Mouse (Mus musculus): ENCODE results near the gene Tuba4a. TPM values are rescaled to one million over a fixed set of nuclear protein-coding genes. Genes with fewer than 3 reads are reported as not detected.

Gene Tuba4a
- polyA plus RNA-seq, 1 experiment from 2014 or later: 21.3 TPM

DNA sequence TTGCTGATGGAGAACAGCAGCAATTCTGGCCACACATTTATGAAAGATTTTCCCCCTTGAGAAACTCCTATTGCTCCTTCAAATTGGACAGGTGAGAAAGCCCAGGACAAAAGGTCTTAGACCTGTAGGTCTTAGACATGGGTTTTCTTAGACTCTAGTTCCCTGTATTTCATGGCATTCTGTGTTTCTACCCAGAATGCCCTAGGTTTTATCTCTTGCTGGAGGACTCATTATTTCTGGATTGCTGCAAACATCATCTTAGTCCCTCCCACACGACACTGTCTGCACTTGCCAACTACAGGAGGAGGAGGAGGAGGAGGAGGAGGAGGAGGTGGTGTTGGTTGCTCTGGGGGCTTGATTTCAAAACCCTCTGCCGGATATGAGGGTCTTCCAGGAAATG lies 6.5 kb upstream of the Tuba4a start:
- no peak overlapping the region for H3K4me2 ChIP-seq
- no peaks in the 10 kb centered on the region for H3K36me3 ChIP-seq (ENCODE audit: insufficient read depth)
- H3K27ac ChIP-seq (ENCODE audit: low read depth): no peak overlapping the region
- ATAC-seq (ENCODE audit: insufficient read depth) (no peak), DNase-seq (no peak)
- 44% methylated on average over 2 of the region's 2 CpGs for WGBS
- H3K27me3 ChIP-seq (ENCODE audit: insufficient read depth, low read length): peaks cover 3% of the 10 kb centered on the region; the same call in 1 of the 2 replicates
- no peak overlapping the region for H3K4me3 ChIP-seq (ENCODE audit: low read depth, low read length)
- no peak for TF ChIP-seq CTCF (IDR thresholded peaks at IDR 0.05; ENCODE audit: low read depth)
- no peaks in the 10 kb centered on the region for H3K9me3 ChIP-seq (ENCODE audit: low read depth, low read length)
- no peaks in the 10 kb centered on the region for H3K4me1 ChIP-seq (ENCODE audit: insufficient read depth)
- H3K9ac ChIP-seq: no peak overlapping the region

DNA sequence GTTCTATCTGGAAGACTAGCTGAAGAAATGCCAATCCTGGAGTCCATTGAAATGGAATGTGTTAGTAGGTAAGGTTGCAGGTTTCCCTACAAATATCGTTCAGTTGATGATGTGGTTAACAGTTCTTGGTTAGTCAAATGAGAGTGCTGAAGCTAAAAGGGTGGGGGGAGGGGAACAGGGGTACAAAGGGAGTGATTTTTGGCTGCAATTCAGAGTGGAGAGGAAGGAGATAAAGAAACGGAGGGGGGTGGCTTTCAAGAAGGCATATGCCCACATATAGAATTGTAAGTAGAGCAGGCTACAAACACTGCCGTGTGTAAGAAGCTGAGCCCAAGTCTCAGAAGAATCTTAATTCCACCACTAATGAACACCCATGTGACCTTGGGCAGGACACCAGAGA lies 5.8 kb upstream of the Tuba4a start:
- Histone ChIP-seq H3K9me3 (ENCODE audit: low read depth, low read length) (no peaks in the 10 kb centered on the region), H3K27me3 (ENCODE audit: insufficient read depth, low read length) (peaks cover 10% of the 10 kb centered on the region; the same call in 1 of the 2 replicates), H3K4me1 (ENCODE audit: insufficient read depth) (no peaks in the 10 kb centered on the region), H3K9ac (no peak overlapping the region), H3K27ac (ENCODE audit: low read depth) (no peak overlapping the region), H3K4me2 (no peak overlapping the region), H3K4me3 (ENCODE audit: low read depth, low read length) (no peak overlapping the region), H3K36me3 (ENCODE audit: insufficient read depth) (no peaks in the 10 kb centered on the region)
- DNase-seq (no peak), ATAC-seq (ENCODE audit: insufficient read depth) (no peak)
- 54% methylated on average over 3 of the region's 3 CpGs for WGBS
- TF ChIP-seq CTCF (IDR thresholded peaks at IDR 0.05; ENCODE audit: low read depth): no peak

DNA sequence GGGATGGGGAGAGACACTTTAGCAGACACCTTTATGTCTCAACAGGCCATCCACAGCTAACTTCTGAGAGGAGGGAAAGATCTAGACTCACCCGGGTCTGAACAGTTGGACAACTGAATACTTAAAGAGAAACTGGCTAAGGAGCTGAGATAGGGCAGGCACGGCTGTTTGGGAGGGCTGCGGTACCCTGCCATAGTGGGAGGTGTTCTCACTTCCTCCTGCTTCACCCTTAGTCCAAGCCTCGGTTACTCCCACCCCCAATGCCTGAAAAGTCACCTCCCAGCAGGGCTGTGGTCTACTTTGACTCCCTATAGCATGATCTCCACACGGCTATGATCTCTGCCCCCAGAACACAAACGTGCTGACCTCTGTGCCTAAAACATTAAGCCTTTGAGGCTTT lies 3.9 kb upstream of the Tuba4a start:
- 65% methylated on average over 6 of the region's 6 CpGs for WGBS
- H3K27ac ChIP-seq (ENCODE audit: low read depth): no peak overlapping the region
- no peak overlapping the region for H3K4me2 ChIP-seq
- peaks cover 29% of the 10 kb centered on the region for H3K27me3 ChIP-seq (ENCODE audit: insufficient read depth, low read length)
- DNase-seq: no peak
- no peak for ATAC-seq (ENCODE audit: insufficient read depth)
- no peak for TF ChIP-seq CTCF (IDR thresholded peaks at IDR 0.05; ENCODE audit: low read depth)
- H3K36me3 ChIP-seq (ENCODE audit: insufficient read depth): no peaks in the 10 kb centered on the region
- no peaks in the 10 kb centered on the region for H3K9me3 ChIP-seq (ENCODE audit: low read depth, low read length)
- no peaks in the 10 kb centered on the region; the same call in 1 of the 2 replicates for H3K4me1 ChIP-seq (ENCODE audit: insufficient read depth)
- no peak overlapping the region for H3K9ac ChIP-seq
- no peak overlapping the region for H3K4me3 ChIP-seq (ENCODE audit: low read depth, low read length)

DNA sequence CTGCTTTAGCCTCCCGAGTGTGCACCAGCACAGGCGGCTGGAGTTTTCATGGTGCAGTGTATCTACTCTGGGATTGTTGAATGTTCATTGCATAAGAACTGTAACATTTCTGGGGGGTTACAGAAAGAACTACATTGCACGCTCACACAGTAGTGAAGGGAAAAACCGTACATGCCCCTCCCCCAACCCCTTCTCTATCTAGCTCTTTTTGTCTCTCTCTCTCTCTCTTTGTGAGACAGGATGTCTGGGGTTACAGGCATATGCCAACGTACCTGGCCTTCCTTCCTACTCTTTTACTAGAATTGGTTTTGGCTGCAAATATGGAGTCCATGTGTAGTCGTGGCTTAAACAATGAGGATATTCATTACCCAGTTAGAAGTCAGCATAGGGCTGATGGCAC lies 3.3 kb upstream of the Tuba4a start:
- peaks cover 35% of the 10 kb centered on the region for H3K27me3 ChIP-seq (ENCODE audit: insufficient read depth, low read length)
- no peak overlapping the region for H3K4me2 ChIP-seq
- no peak overlapping the region for H3K4me3 ChIP-seq (ENCODE audit: low read depth, low read length)
- H3K27ac ChIP-seq (ENCODE audit: low read depth): no peak overlapping the region
- no peaks in the 10 kb centered on the region for H3K36me3 ChIP-seq (ENCODE audit: insufficient read depth)
- no peaks in the 10 kb centered on the region for H3K9me3 ChIP-seq (ENCODE audit: low read depth, low read length)
- H3K9ac ChIP-seq: no peak overlapping the region
- ATAC-seq (ENCODE audit: insufficient read depth) (no peak), DNase-seq (no peak)
- 78% methylated on average over 6 of the region's 6 CpGs for whole genome bisulfite sequencing
- no peaks in the 10 kb centered on the region; the same call in 1 of the 2 replicates for H3K4me1 ChIP-seq (ENCODE audit: insufficient read depth)
- TF ChIP-seq CTCF (IDR thresholded peaks at IDR 0.05; ENCODE audit: low read depth): no peak

DNA sequence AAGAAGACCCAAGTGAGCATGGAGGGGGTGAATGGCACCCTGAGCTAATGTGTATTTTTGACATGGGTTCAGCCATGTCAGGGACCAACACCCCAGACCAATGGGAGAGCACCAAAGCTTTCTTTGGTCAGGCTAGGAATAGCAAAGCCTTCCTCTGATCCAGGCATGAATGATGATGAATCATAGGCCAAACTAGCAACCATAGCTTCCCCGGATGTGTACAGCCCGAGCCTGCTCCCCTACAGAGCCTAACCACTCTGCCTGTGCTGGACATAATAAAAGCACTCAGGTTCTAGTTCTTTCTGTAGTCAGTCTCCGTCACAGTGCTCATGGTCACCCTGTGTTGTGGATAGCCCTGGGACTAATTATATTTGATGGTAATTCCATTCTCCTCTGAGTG lies 1.9 kb upstream of the Tuba4a start:
- no peak for ATAC-seq (ENCODE audit: insufficient read depth)
- Histone ChIP-seq H3K4me2 (no peak overlapping the region), H3K27ac (ENCODE audit: low read depth) (no peak overlapping the region), H3K9me3 (ENCODE audit: low read depth, low read length) (no peaks in the 10 kb centered on the region), H3K9ac (no peak overlapping the region), H3K27me3 (ENCODE audit: insufficient read depth, low read length) (peaks cover 41% of the 10 kb centered on the region), H3K36me3 (ENCODE audit: insufficient read depth) (no peaks in the 10 kb centered on the region), H3K4me3 (ENCODE audit: low read depth, low read length) (no peak overlapping the region), H3K4me1 (ENCODE audit: insufficient read depth) (no peaks in the 10 kb centered on the region; the same call in 1 of the 2 replicates)
- DNase-seq: no peak
- 60% methylated on average over 3 of the region's 3 CpGs for WGBS
- TF ChIP-seq CTCF (IDR thresholded peaks at IDR 0.05; ENCODE audit: low read depth): no peak

DNA sequence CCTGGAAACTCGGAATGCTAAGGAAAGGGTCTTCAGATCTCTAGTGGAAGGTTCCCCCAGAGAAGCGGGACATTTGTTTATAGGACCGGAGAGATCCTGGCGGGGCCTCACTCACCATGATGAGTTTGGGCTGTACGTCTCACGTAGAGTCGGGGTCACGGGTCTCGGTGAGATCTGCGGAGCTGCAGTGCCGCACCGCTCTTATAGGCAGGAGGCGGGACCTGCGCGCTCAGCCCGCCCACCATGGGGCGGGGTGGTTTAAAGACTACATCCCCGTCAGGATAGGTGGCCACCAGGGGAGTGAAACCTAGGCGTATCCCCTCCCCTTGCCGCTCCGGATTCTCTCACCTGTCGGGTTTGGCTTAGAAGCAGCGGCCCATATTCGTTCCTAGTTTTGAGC lies 587 bp downstream of the Tuba4a start:
- Histone ChIP-seq H3K9ac (peak overlapping the region; percentile 54), H3K9me3 (ENCODE audit: low read depth, low read length) (no peaks in the 10 kb centered on the region), H3K36me3 (ENCODE audit: insufficient read depth) (peaks cover 20% of the 10 kb centered on the region), H3K4me1 (ENCODE audit: insufficient read depth) (no peaks in the 10 kb centered on the region; the same call in 1 of the 2 replicates), H3K4me3 (ENCODE audit: low read depth, low read length) (peak overlapping the region; percentile 53), H3K4me2 (peak overlapping the region; percentile 99), H3K27ac (ENCODE audit: low read depth) (no peak overlapping the region), H3K27me3 (ENCODE audit: insufficient read depth, low read length) (peaks cover 41% of the 10 kb centered on the region)
- TF ChIP-seq CTCF (IDR thresholded peaks at IDR 0.05; ENCODE audit: low read depth): no peak; the same call in 1 of the 2 replicates
- ATAC-seq (ENCODE audit: insufficient read depth) (peak; percentile 89), DNase-seq (peak; percentile 87)
- WGBS: under 1% methylated on average over 24 of the region's 24 CpGs

DNA sequence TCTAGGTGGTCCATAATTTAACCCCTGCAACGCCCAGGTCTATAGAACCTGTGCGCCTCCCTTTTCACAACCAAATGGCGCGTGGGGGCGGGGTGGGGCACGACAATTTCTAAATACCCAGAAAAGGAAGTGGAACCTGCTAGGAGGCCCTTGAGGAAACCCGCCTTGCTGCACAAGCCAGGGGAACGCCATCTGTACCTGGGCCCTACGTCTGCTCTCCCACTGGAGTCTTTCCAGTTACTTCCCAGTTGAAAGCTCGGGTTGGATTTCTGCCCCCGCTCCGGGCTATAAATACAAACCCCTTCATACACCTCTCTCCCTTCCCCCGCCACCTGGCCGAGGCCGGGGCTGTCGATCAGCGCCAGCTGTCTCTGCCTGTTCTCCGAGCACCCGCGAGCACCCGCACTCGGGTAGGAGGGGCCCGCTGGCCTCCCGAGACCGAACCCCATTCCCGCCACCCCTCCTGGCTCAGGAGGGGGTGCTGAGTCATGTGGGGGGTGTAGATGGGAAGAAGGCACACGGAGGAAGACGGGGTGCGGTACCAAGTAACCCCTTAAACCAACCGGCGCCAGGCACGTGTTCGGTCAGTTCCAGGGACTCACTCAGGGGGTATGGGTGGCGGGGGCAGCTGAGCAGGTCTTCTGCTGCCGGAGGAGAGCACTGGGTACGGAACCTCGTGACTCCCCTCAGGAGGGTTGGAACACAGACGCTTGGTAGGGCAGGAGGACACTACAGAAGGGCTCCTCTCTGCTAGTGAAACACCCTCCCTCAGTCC lies 1.3 kb downstream of the Tuba4a start:
- WGBS: 1% methylated on average over 38 of the region's 38 CpGs
- Histone ChIP-seq H3K9me3 (ENCODE audit: low read depth, low read length) (no peaks in the 10 kb centered on the region), H3K4me3 (ENCODE audit: low read depth, low read length) (peak overlapping the region; percentile 53), H3K9ac (peak overlapping the region; percentile 54), H3K4me2 (peak overlapping the region; percentile 99), H3K4me1 (ENCODE audit: insufficient read depth) (no peaks in the 10 kb centered on the region; the same call in 1 of the 2 replicates), H3K27ac (ENCODE audit: low read depth) (no peak overlapping the region; the same call in 1 of the 2 replicates), H3K36me3 (ENCODE audit: insufficient read depth) (peaks cover 26% of the 10 kb centered on the region), H3K27me3 (ENCODE audit: insufficient read depth, low read length) (peaks cover 41% of the 10 kb centered on the region)
- no peak for TF ChIP-seq CTCF (IDR thresholded peaks at IDR 0.05; ENCODE audit: low read depth)
- DNase-seq (peak; percentile 19), ATAC-seq (ENCODE audit: insufficient read depth) (peak; percentile 65)

Data from lung, embryonic 14.5 days (tissue).